Mouse (Mus musculus): ENCODE measurements around the gene Zscan4-ps3. TPM values are rescaled to one million over a fixed set of nuclear protein-coding genes. Genes with fewer than 3 reads are reported as not detected.

Gene Zscan4-ps3
- not detected in 2 replicates for polyA plus RNA-seq (2021; fragmentation: Nextera tagmentation)
- long read RNA-seq, experiment 1: 0 reads
- long read RNA-seq, experiment 2: 0 reads

DNA sequence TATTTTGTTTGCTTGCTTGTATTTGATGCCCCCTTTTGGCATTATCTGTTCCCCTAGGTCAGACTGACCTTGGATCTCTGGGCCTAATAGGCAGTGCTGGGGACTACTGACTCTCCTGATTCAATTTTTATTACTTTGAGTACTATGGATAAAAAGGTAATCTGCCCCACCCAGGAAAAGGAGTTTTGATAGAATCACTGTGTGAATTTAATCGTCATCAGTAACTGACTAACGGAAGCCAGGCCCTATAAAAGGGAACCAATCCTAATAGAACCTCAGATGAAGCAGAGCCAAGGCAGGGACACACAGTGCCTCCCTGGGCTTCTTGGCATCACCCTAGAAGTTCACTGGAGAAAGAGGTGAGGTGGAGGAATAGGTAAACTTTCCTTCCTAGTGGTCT, at the start of gene Zscan4-ps3:
Gene Zscan4-ps3 (plus strand): TSS at position 301 of the 400 bp plus-strand sequence.

Other genes with a start within 250 kb of the Zscan4-ps3 start
- not detected in 2 replicates for gene Zscan4f, start 211.4 kb upstream of the Zscan4-ps3 start, polyA plus RNA-seq (2021; fragmentation: Nextera tagmentation)
- gene Zscan4-ps2, start 95.0 kb upstream of the Zscan4-ps3 start, polyA plus RNA-seq (2021; fragmentation: Nextera tagmentation): not detected in 2 replicates
- gene Vmn1r72, start 70.8 kb downstream of the Zscan4-ps3 start, polyA plus RNA-seq (2021; fragmentation: Nextera tagmentation): not detected in 2 replicates
- not detected in 2 replicates for gene Vmn1r73, start 121.0 kb downstream of the Zscan4-ps3 start, polyA plus RNA-seq (2021; fragmentation: Nextera tagmentation)
- gene Vmn1r74, start 224.7 kb downstream of the Zscan4-ps3 start, polyA plus RNA-seq (2021; fragmentation: Nextera tagmentation): not detected in 2 replicates